Mouse (Mus musculus): ENCODE measurements around the gene Egfl8. TPM values are rescaled to one million over a fixed set of nuclear protein-coding genes. Genes with fewer than 3 reads are reported as not detected.

Gene Egfl8
- polyA plus RNA-seq, 2 experiments, result 0.10 to 0.39 TPM

GRCm38 (mm10) chr17:34618999-34619398 is 3.2 kb upstream of the Egfl8 start:
- H3K9me3 ChIP-seq (ENCODE audit: control insufficient read depth, low read length), result no peaks in the 10 kb centered on the region
- WGBS (ENCODE audit: insufficient replicate concordance), result 4% methylated on average over 6 of the region's 6 CpGs
- no peak overlapping the region for H3K4me2 ChIP-seq (ENCODE audit: low read depth)
- H3K27ac ChIP-seq, result no peak overlapping the region
- peaks cover 4% of the 10 kb centered on the region in 2 experiments; a peak in 2 of 4 replicates for H3K4me1 ChIP-seq (replicated peaks; ENCODE audit: control insufficient read depth in 2 of 2, insufficient read depth in 2 of 2, low read length in 1 of 2)
- no peaks in the 10 kb centered on the region; the same call in 1 of the 2 replicates for H3K36me3 ChIP-seq (replicated peaks; ENCODE audit: control insufficient read depth, insufficient read depth, low read depth)
- H3K4me3 ChIP-seq (ENCODE audit: insufficient read depth in 1 of 2, low read depth in 2 of 2, low read length in 2 of 2), result no peak overlapping the region
- no peaks in the 10 kb centered on the region for H3K27me3 ChIP-seq (ENCODE audit: control insufficient read depth, insufficient read depth, low read length)
- no peak overlapping the region for H3K9ac ChIP-seq (replicated peaks)
- peak; percentile 96 for TF ChIP-seq CTCF (IDR thresholded peaks at IDR 0.05; ENCODE audit: low read depth)
- TF ChIP-seq EP300 (IDR thresholded peaks at IDR 0.05; ENCODE audit: low read depth), result no peak; the same call in 1 of the 2 replicates
- peak; percentile 59 to 69 (median 68) for DNase-seq (ENCODE audit: low read depth in 3 of 3, low spot score in 3 of 3)
- peak; percentile 50 for ATAC-seq (ENCODE audit: insufficient read depth)

DNA sequence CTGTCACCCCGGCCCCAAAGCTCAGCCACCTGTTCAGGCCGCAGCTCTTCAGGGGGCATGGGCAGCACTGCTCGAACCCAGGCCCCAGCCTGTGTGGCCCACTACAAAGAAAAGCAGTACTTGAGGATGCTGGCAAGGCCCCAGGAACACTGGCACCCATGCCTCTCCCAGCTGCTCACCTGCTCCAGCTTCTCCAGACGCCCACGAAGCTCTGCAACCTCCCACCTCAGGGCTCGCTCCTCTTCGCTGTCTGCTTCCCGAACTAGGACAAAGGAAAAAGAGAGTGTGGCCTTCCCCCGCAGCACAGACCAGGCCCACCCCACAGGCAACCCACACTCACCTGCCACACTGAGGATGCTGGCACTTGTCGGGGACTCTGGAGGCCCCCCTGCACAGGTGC is 1.9 kb downstream of the Egfl8 start:
- Histone ChIP-seq H3K4me3 (ENCODE audit: insufficient read depth in 1 of 2, low read depth in 2 of 2, low read length in 2 of 2) (no peak overlapping the region), H3K36me3 (replicated peaks; ENCODE audit: control insufficient read depth, insufficient read depth, low read depth) (peaks cover 3% of the 10 kb centered on the region; the same call in 1 of the 2 replicates), H3K27me3 (ENCODE audit: control insufficient read depth, insufficient read depth, low read length) (no peaks in the 10 kb centered on the region), H3K4me1 (replicated peaks; ENCODE audit: control insufficient read depth in 2 of 2, insufficient read depth in 2 of 2, low read length in 1 of 2) (no peaks in the 10 kb centered on the region; a peak in 1 of 4 replicates), H3K4me2 (ENCODE audit: low read depth) (no peak overlapping the region), H3K9me3 (ENCODE audit: control insufficient read depth, low read length) (no peaks in the 10 kb centered on the region), H3K9ac (replicated peaks) (no peak overlapping the region; the same call in 1 of the 2 replicates), H3K27ac (peak overlapping the region; percentile 8; the same call in 1 of the 2 replicates)
- no peak for TF ChIP-seq EP300 (IDR thresholded peaks at IDR 0.05; ENCODE audit: low read depth)
- TF ChIP-seq CTCF (IDR thresholded peaks at IDR 0.05; ENCODE audit: low read depth), result no peak
- WGBS (ENCODE audit: insufficient replicate concordance), result 80% methylated on average over 10 of the region's 10 CpGs
- no peak for ATAC-seq (ENCODE audit: insufficient read depth)
- DNase-seq (ENCODE audit: low read depth in 3 of 3, low spot score in 3 of 3), result no peak

DNA sequence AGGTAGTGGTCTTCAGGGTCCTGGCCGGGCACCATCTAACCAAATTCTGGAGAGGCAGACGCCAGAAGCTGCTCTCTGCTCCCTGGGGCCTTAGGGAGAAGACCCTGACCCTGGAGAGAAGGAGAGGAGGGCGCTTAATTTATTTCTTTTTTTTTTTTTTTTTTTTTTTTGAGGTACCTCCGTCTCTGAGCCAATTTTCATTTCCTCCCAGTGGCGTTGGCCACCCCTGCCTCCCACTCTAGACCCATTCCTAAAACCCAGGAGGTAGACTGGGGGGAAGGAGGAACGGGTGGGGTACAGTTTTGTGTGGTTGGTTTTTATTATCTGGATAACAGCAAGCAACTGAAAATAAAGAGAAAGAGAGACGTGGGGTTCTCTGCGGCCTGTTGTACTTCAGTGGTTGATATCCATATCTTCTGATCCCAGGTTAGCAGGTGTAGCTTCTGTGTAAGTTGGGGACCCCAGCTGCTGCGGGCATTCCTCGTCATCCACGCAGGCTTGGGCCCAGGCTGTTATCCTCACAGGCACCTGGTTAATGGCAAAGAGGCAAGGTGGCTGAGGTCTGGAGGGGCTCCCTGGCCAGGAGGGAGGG is 2.6 kb downstream of the Egfl8 start:
- H3K27ac ChIP-seq, result peak overlapping the region; percentile 8
- 31% methylated on average over 11 of the region's 11 CpGs for WGBS (ENCODE audit: insufficient replicate concordance)
- H3K4me1 ChIP-seq (replicated peaks; ENCODE audit: control insufficient read depth in 2 of 2, insufficient read depth in 2 of 2, low read length in 1 of 2), result no peaks in the 10 kb centered on the region; a peak in 1 of 4 replicates
- no peak overlapping the region for H3K4me2 ChIP-seq (ENCODE audit: low read depth)
- TF ChIP-seq EP300 (IDR thresholded peaks at IDR 0.05; ENCODE audit: low read depth) (peak; percentile 84), CTCF (IDR thresholded peaks at IDR 0.05; ENCODE audit: low read depth) (no peak)
- no peaks in the 10 kb centered on the region for H3K9me3 ChIP-seq (ENCODE audit: control insufficient read depth, low read length)
- no peak overlapping the region for H3K4me3 ChIP-seq (ENCODE audit: insufficient read depth in 1 of 2, low read depth in 2 of 2, low read length in 2 of 2)
- DNase-seq (ENCODE audit: low read depth in 3 of 3, low spot score in 3 of 3) (no peak), ATAC-seq (ENCODE audit: insufficient read depth) (peak; percentile 73)
- no peaks in the 10 kb centered on the region for H3K27me3 ChIP-seq (ENCODE audit: control insufficient read depth, insufficient read depth, low read length)
- peaks cover 3% of the 10 kb centered on the region; the same call in 1 of the 2 replicates for H3K36me3 ChIP-seq (replicated peaks; ENCODE audit: control insufficient read depth, insufficient read depth, low read depth)
- no peak overlapping the region; the same call in 1 of the 2 replicates for H3K9ac ChIP-seq (replicated peaks)

GRCm38 (mm10) chr17:34611050-34611449 is 4.7 kb downstream of the Egfl8 start:
- no peaks in the 10 kb centered on the region for H3K9me3 ChIP-seq (ENCODE audit: control insufficient read depth, low read length)
- DNase-seq (ENCODE audit: low read depth in 3 of 3, low spot score in 3 of 3), result no peak
- H3K27ac ChIP-seq, result no peak overlapping the region
- 77% methylated on average over 8 of the region's 8 CpGs for WGBS (ENCODE audit: insufficient replicate concordance)
- no peak for ATAC-seq (ENCODE audit: insufficient read depth)
- peaks cover 3% of the 10 kb centered on the region; the same call in 1 of the 2 replicates for H3K36me3 ChIP-seq (replicated peaks; ENCODE audit: control insufficient read depth, insufficient read depth, low read depth)
- TF ChIP-seq CTCF (IDR thresholded peaks at IDR 0.05; ENCODE audit: low read depth) (no peak), EP300 (IDR thresholded peaks at IDR 0.05; ENCODE audit: low read depth) (no peak)
- no peak overlapping the region for H3K4me3 ChIP-seq (ENCODE audit: insufficient read depth in 1 of 2, low read depth in 2 of 2, low read length in 2 of 2)
- H3K9ac ChIP-seq (replicated peaks), result no peak overlapping the region
- H3K4me2 ChIP-seq (ENCODE audit: low read depth), result no peak overlapping the region
- H3K27me3 ChIP-seq (ENCODE audit: control insufficient read depth, insufficient read depth, low read length), result no peaks in the 10 kb centered on the region
- peaks cover 3 to 8% of the 10 kb centered on the region in 2 experiments; a peak in 3 of 4 replicates for H3K4me1 ChIP-seq (replicated peaks; ENCODE audit: control insufficient read depth in 2 of 2, insufficient read depth in 2 of 2, low read length in 1 of 2)

DNA sequence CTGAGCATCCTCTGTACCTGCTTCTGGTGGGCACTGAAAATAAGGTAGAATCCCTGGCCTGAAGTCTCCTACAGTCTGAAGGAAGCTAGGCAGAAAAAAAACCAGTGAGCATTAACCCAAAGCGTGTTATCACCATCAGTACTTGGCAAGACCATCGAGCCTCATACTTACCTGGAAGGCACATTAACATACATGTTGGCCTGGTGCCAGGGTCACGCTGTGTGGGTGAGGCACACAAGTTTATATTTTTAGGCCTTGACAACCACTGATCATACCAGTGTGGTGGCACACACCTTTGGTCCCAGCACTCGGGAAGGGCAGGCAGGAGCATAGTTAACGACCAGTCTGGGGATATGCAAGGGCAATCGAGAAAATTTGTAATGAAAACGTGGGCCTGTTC is 7.8 kb downstream of the Egfl8 start:
- TF ChIP-seq EP300 (IDR thresholded peaks at IDR 0.05; ENCODE audit: low read depth) (no peak), CTCF (IDR thresholded peaks at IDR 0.05; ENCODE audit: low read depth) (no peak)
- Histone ChIP-seq H3K9ac (replicated peaks) (no peak overlapping the region), H3K27me3 (ENCODE audit: control insufficient read depth, insufficient read depth, low read length) (no peaks in the 10 kb centered on the region), H3K4me3 (ENCODE audit: insufficient read depth in 1 of 2, low read depth in 2 of 2, low read length in 2 of 2) (no peak overlapping the region), H3K4me2 (ENCODE audit: low read depth) (no peak overlapping the region), H3K9me3 (ENCODE audit: control insufficient read depth, low read length) (no peaks in the 10 kb centered on the region), H3K4me1 (replicated peaks; ENCODE audit: control insufficient read depth in 2 of 2, insufficient read depth in 2 of 2, low read length in 1 of 2) (peaks cover 12 to 18% of the 10 kb centered on the region in 2 experiments), H3K36me3 (replicated peaks; ENCODE audit: control insufficient read depth, insufficient read depth, low read depth) (peaks cover 3% of the 10 kb centered on the region; the same call in 1 of the 2 replicates), H3K27ac (no peak overlapping the region)
- no peak for DNase-seq (ENCODE audit: low read depth in 3 of 3, low spot score in 3 of 3)
- 81% methylated on average over 7 of the region's 7 CpGs for WGBS (ENCODE audit: insufficient replicate concordance)
- no peak for ATAC-seq (ENCODE audit: insufficient read depth)

Measured in liver, embryonic 14.5 days (tissue).